Mouse (Mus musculus) lung, adult 2 months (tissue): Measurements from ENCODE around the gene Flrt1. TPM values are rescaled to one million over a fixed set of nuclear protein-coding genes. Genes with fewer than 3 reads are reported as not detected.
"Not testable (repeated sequence)": the region's sequence is repeated elsewhere in the genome, so short reads cannot be mapped to it uniquely, and the experiment has no call there.

Experiments used
- DNase-seq: peaks from one replicate; pipeline ENCODE4 v3.0.0; 2022
- H3K4me1 ChIP-seq: fragments of 200-500 bp; 2 replicates; pipeline ENCODE4 v1.6.1; 2011; ENCODE audit warnings: low read length; ENCODE audit not compliant: control insufficient read depth, insufficient read depth
- H3K4me3 ChIP-seq: fragments of 200-500 bp; replicated peaks from 2 replicates; pipeline ENCODE3; 2011; ENCODE audit warnings: low read depth, mild to moderate bottlenecking, control low read depth, low read length; ENCODE audit errors: extremely low read depth
- CTCF ChIP-seq: fragments of 200-500 bp; IDR thresholded peaks from 2 replicates; pipeline ENCODE4 v1.5.1; 2011; ENCODE audit warnings: mild to moderate bottlenecking, low read length, control low read depth; ENCODE audit not compliant: insufficient read depth
- POLR2A ChIP-seq: fragments of 200-500 bp; IDR thresholded peaks from 2 replicates; pipeline ENCODE4 v1.6.1; 2011; ENCODE audit warnings: low read depth, mild to moderate bottlenecking, control low read depth, low read length, borderline replicate concordance; ENCODE audit errors: extremely low read depth
- whole genome bisulfite sequencing: fragments of 180-500 bp; shearing (Covaris S2); methylation state at CpG from one replicate; pipeline ENCODE4 v1.1.7; 2018; 5-methylcytosine and 5-hydroxymethylcytosine counted together
- polyA plus RNA-seq: library from polyadenylated mRNA; depleted of rRNA; stranded (reverse); fragments of >200 nt; gene quantifications from 2 replicates; pipeline ENCODE4 v1.2.3, GENCODE M21; 2012; rRNA removed

The Flrt1 gene
- polyA plus RNA-seq, 1 experiment = 0.40 TPM

GRCm38 (mm10) chr19:7056248-7057087 lies 49.1 kb downstream of the Flrt1 start, which contains the start of gene Macrod1:
TSS of gene Macrod1 (plus strand) at chr19:7056810.
- peaks cover 12% of the 10 kb centered on the region for H3K4me1 ChIP-seq
- TF ChIP-seq POLR2A (no peak), CTCF (no peak)
- under 1% methylated on average over 72 of the region's 72 CpGs for WGBS
- DNase-seq = peak; percentile 82
- peak within 1 kb of the TSS; percentile 45 for H3K4me3 ChIP-seq

GRCm38 (mm10) chr19:7055173-7055572 lies 50.4 kb downstream of the Flrt1 start:
- no peak for DNase-seq
- TF ChIP-seq POLR2A (no peak), CTCF (no peak)
- H3K4me3 ChIP-seq = no peak overlapping the region
- WGBS = 42% methylated on average over 3 of the region's 3 CpGs
- peaks cover 12% of the 10 kb centered on the region for H3K4me1 ChIP-seq

GRCm38 (mm10) chr19:7054772-7055171 lies 50.8 kb downstream of the Flrt1 start:
- TF ChIP-seq CTCF (no peak), POLR2A (no peak)
- no peak for DNase-seq
- WGBS = 44% methylated on average over 10 of the region's 10 CpGs
- Histone ChIP-seq H3K4me1 (peaks cover 12% of the 10 kb centered on the region), H3K4me3 (no peak overlapping the region)

- DNase-seq, H3K4me3 ChIP-seq: not testable (repeated sequence)
- H3K4me1 ChIP-seq = peaks cover 12% of the 10 kb centered on the region
- 91% methylated on average over 4 of the region's 4 CpGs for WGBS
These were observed 52.1 kb downstream of the Flrt1 start for GRCm38 (mm10) chr19:7053382-7053781.

GRCm38 (mm10) chr19:7044706-7045105 lies 60.8 kb downstream of the Flrt1 start:
- TF ChIP-seq POLR2A = no peak
- no peak for TF ChIP-seq CTCF
- DNase-seq = no peak
- H3K4me1 ChIP-seq = 0 out of 2 replicates have a peak, but pooled peaks cover 2% of the 10 kb centered on the region
- 51% methylated on average over 4 of the region's 4 CpGs for WGBS
- H3K4me3 ChIP-seq = no peak overlapping the region

GRCm38 (mm10) chr19:7044279-7044678 lies 61.2 kb downstream of the Flrt1 start:
- H3K4me3 ChIP-seq = no peak overlapping the region
- TF ChIP-seq CTCF = no peak
- no peak for TF ChIP-seq POLR2A
- DNase-seq = no peak
- WGBS = 59% methylated on average over 4 of the region's 4 CpGs
- 0 out of 2 replicates have a peak, but pooled peaks cover 2% of the 10 kb centered on the region for H3K4me1 ChIP-seq

Other genes with a start within 250 kb of the Flrt1 start
- 17.3 and 19.9 TPM in 2 replicates for gene Ccdc88b, start 247.5 kb downstream of the Flrt1 start, polyA plus RNA-seq
- 115 and 120 TPM in 2 replicates for gene Trmt112, start 196.0 kb downstream of the Flrt1 start, polyA plus RNA-seq
- gene Prdx5, start 195.6 kb downstream of the Flrt1 start, polyA plus RNA-seq = 110 and 148 TPM in 2 replicates
- gene Esrra, start 183.9 kb downstream of the Flrt1 start, polyA plus RNA-seq = 42.9 and 43.8 TPM in 2 replicates
- gene Catsperz, start 180.3 kb downstream of the Flrt1 start, polyA plus RNA-seq = 0.16 and 0.49 TPM in 2 replicates
- gene Kcnk4, start 171.2 kb downstream of the Flrt1 start, polyA plus RNA-seq = 0.17 TPM in 1 of 2 replicates, not detected in the other
- gene Bad, start 163.9 kb downstream of the Flrt1 start, polyA plus RNA-seq = 57.3 and 75.5 TPM in 2 replicates
- gene Gpr137, start 163.2 kb downstream of the Flrt1 start, polyA plus RNA-seq = 77.6 and 85.1 TPM in 2 replicates
- gene Ppp1r14b, start 130.8 kb downstream of the Flrt1 start, polyA plus RNA-seq = 47.1 and 53.6 TPM in 2 replicates
- 109 and 124 TPM in 2 replicates for gene Plcb3, start 129.3 kb downstream of the Flrt1 start, polyA plus RNA-seq
- 42.3 and 51.3 TPM in 2 replicates for gene Fkbp2, start 125.2 kb downstream of the Flrt1 start, polyA plus RNA-seq
- gene Vegfb, start 118.1 kb downstream of the Flrt1 start, polyA plus RNA-seq = 30.1 and 35.3 TPM in 2 replicates
- gene Dnajc4, start 113.2 kb downstream of the Flrt1 start, polyA plus RNA-seq = 36.9 and 38.9 TPM in 2 replicates
- gene Nudt22, start 109.6 kb downstream of the Flrt1 start, polyA plus RNA-seq = 27.5 and 29.9 TPM in 2 replicates
- 15.1 and 15.6 TPM in 2 replicates for gene Trpt1, start 109.6 kb downstream of the Flrt1 start, polyA plus RNA-seq
- 36.8 and 41.6 TPM in 2 replicates for gene Fermt3, start 86.3 kb downstream of the Flrt1 start, polyA plus RNA-seq
- gene Stip1, start 65.8 kb downstream of the Flrt1 start, polyA plus RNA-seq = 25.0 and 31.4 TPM in 2 replicates
- 42.0 and 44.3 TPM in 2 replicates for gene Macrod1, start 48.9 kb downstream of the Flrt1 start, polyA plus RNA-seq
- gene Otub1, start 100.6 kb upstream of the Flrt1 start, polyA plus RNA-seq = 74.5 and 82.0 TPM in 2 replicates
- 984 and 1,290 TPM in 2 replicates for gene Cox8a, start 111.9 kb upstream of the Flrt1 start, polyA plus RNA-seq
- gene Naa40, start 135.5 kb upstream of the Flrt1 start, polyA plus RNA-seq = 14.9 and 18.5 TPM in 2 replicates
- 1.7 and 3.3 TPM in 2 replicates for gene Rcor2, start 161.6 kb upstream of the Flrt1 start, polyA plus RNA-seq
- gene Mark2, start 236.1 kb upstream of the Flrt1 start, polyA plus RNA-seq = 68.6 and 94.1 TPM in 2 replicates